In genomic region chr4:115827888-115828571, GRCm38 (mm10) we compare ENCODE assay signal across 8 mouse cellular contexts. TPM values are rescaled to one million over a fixed set of nuclear protein-coding genes. Genes with fewer than 3 reads are reported as not detected.
DNase-seq lines count a peak whose midpoint lies in the region; ATAC-seq and TF ChIP-seq lines count a peak whose summit lies in the region.

TSS of gene Mob3c (plus strand) at chr4:115828092.

- DNase-seq in MEL (ENCODE audit: low read depth, low spot score) = peak; percentile 90
- DNase-seq in cerebellum, adult 11 months = peak; percentile 53
- peak; percentile 81 to 83 for DNase-seq in heart, postnatal 10 days
- DNase-seq in kidney, postnatal 4 days = peak; percentile 84 to 91
- DNase-seq in lung, postnatal 14 days = peak; percentile 84
- DNase-seq in ovary, postnatal 36 days (ENCODE audit: low spot score) = peak; percentile 80
- peak; percentile 72 for DNase-seq in thymus, postnatal 14 days

- H3K9ac ChIP-seq in MEL (ENCODE audit: control insufficient read depth, low read depth, low read length, poor library complexity, severe bottlenecking) = peak within 1 kb of the TSS; percentile 88
- peak within 1 kb of the TSS; percentile 81 for H3K9ac ChIP-seq in forebrain, embryonic 13.5 days

- intact Hi-C loops in heart, postnatal 10 days (cut with DNase I) = loop anchor here (2.0 to 5.0 kb wide), 2 partner anchors 17 to 91 kb away; partner anchors contain the start of gene Efcab14

- H3K4me2 ChIP-seq in forebrain, embryonic 13.5 days = peak within 1 kb of the TSS; percentile 85

- peak within 1 kb of the TSS; percentile 86 for H3K27ac ChIP-seq in MEL (ENCODE audit: control insufficient read depth, low read depth, low read length)
- peak within 1 kb of the TSS; percentile 41; the same call in 1 of the 2 replicates for H3K27ac ChIP-seq in forebrain, embryonic 13.5 days

- H3K4me1 ChIP-seq in MEL (ENCODE audit: control insufficient read depth in 1 of 2, insufficient read depth in 2 of 2, low read length in 2 of 2) = peaks cover 31 to 46% of the 10 kb centered on the region in 2 experiments
- H3K4me1 ChIP-seq in forebrain, embryonic 13.5 days = peaks cover 7% of the 10 kb centered on the region; the same call in 1 of the 2 replicates

- peaks cover 4% of the 10 kb centered on the region for H3K79me2 ChIP-seq in MEL (ENCODE audit: control insufficient read depth, insufficient read depth, low read length, poor library complexity)

- peak; percentile 89 for ATAC-seq in forebrain, embryonic 13.5 days

- H3K9me3 ChIP-seq in MEL (replicated peaks; ENCODE audit: insufficient read depth, low read length) = no peaks in the 10 kb centered on the region
- H3K9me3 ChIP-seq in forebrain, embryonic 13.5 days (replicated peaks) = no peaks in the 10 kb centered on the region

- under 1% methylated on average over 51 of the region's 57 CpGs for WGBS in forebrain, embryonic 13.5 days

- TF ChIP-seq POLR2A in MEL (IDR thresholded peaks at IDR 0.05; ENCODE audit: control insufficient read depth in 1 of 2, insufficient read depth in 1 of 2, low read depth in 1 of 2, low read length in 2 of 2, poor library complexity in 1 of 2) = peak; percentile 65 to 70; a peak in 3 of 4 replicates

- no peak for TF ChIP-seq CTCF in MEL (IDR thresholded peaks at IDR 0.05 in 2 of 3, conservative IDR thresholded peaks at IDR 0.05 in 1 of 3; ENCODE audit: control insufficient read depth in 1 of 3, insufficient read depth in 1 of 3, low read depth in 2 of 3, low read length in 3 of 3, poor library complexity in 1 of 3, severe bottlenecking in 1 of 3)

- peak within 1 kb of the TSS; percentile 91 to 99 for H3K4me3 ChIP-seq in MEL (ENCODE audit: control insufficient read depth in 1 of 2, insufficient read depth in 1 of 2, low read depth in 2 of 2, low read length in 2 of 2)
- peak within 1 kb of the TSS; percentile 78 for H3K4me3 ChIP-seq in forebrain, embryonic 13.5 days

- no peak for TF ChIP-seq EP300 in MEL (IDR thresholded peaks at IDR 0.05; ENCODE audit: low read depth in 1 of 2, low read length in 2 of 2)

- H3K36me3 ChIP-seq in MEL (ENCODE audit: control insufficient read depth in 1 of 2, insufficient read depth in 2 of 2, low read length in 2 of 2) = peaks cover 2 to 36% of the 10 kb centered on the region in 2 experiments; a peak in 3 of 4 replicates
- no peaks in the 10 kb centered on the region; the same call in 1 of the 2 replicates for H3K36me3 ChIP-seq in forebrain, embryonic 13.5 days (ENCODE audit: poor library complexity, severe bottlenecking)

- no peak for TF ChIP-seq RAD21 in MEL (IDR thresholded peaks at IDR 0.05; ENCODE audit: low read depth, low read length)

- no peaks in the 10 kb centered on the region for H3K27me3 ChIP-seq in MEL (ENCODE audit: control insufficient read depth in 1 of 2, insufficient read depth in 2 of 2, low read length in 2 of 2)
- peaks cover 14% of the 10 kb centered on the region; the same call in 1 of the 2 replicates for H3K27me3 ChIP-seq in forebrain, embryonic 13.5 days

TF ChIP-seq in MEL, 35 proteins besides CTCF, POLR2A, EP300 and RAD21:
- TF ChIP-seq CHD2 (IDR thresholded peaks at IDR 0.05; ENCODE audit: low read length) = peak; percentile 19; the same call in 1 of the 2 replicates
- no peak; the same call in 1 of the 2 replicates for TF ChIP-seq KAT2A (conservative IDR thresholded peaks at IDR 0.05; ENCODE audit: low read depth, low read length)
- peak; percentile 3; the same call in 1 of the 2 replicates for TF ChIP-seq TBP (IDR thresholded peaks at IDR 0.05; ENCODE audit: low read depth, low read length)
- TF ChIP-seq JUND (IDR thresholded peaks at IDR 0.05; ENCODE audit: low read depth, low read length) = no peak
- peak; percentile 12; the same call in 1 of the 2 replicates for TF ChIP-seq ZMIZ1 (IDR thresholded peaks at IDR 0.05; ENCODE audit: low read depth, low read length)
- no peak; the same call in 1 of the 2 replicates for TF ChIP-seq MYC (IDR thresholded peaks at IDR 0.05; ENCODE audit: low read depth, low read length)
- TF ChIP-seq POLR2AphosphoS2 (IDR thresholded peaks at IDR 0.05; ENCODE audit: low read length) = no peak; the same call in 1 of the 2 replicates
- no peak for TF ChIP-seq ZC3H11A (IDR thresholded peaks at IDR 0.05; ENCODE audit: low read depth, low read length)
- TF ChIP-seq BHLHE40 (IDR thresholded peaks at IDR 0.05; ENCODE audit: borderline replicate concordance, low read depth, low read length) = no peak
- no peak for TF ChIP-seq MAFK (IDR thresholded peaks at IDR 0.05; ENCODE audit: borderline replicate concordance, low read depth, low read length)
- TF ChIP-seq NRF1 (IDR thresholded peaks at IDR 0.05; ENCODE audit: insufficient read depth, low read depth, low read length, poor library complexity, severe bottlenecking) = no peak
- TF ChIP-seq GABPA (IDR thresholded peaks at IDR 0.05; ENCODE audit: low read depth, low read length) = no peak
- peak; percentile 83 for TF ChIP-seq MXI1 (IDR thresholded peaks at IDR 0.05; ENCODE audit: low read depth, low read length)
- TF ChIP-seq MAX (IDR thresholded peaks at IDR 0.05; ENCODE audit: low read length) = peak; percentile 42; the same call in 1 of the 2 replicates
- no peak for TF ChIP-seq CHD1 (IDR thresholded peaks at IDR 0.05; ENCODE audit: low read depth, low read length)
- TF ChIP-seq SIN3A (IDR thresholded peaks at IDR 0.05; ENCODE audit: low read length) = peak; percentile 97
- TF ChIP-seq USF1 (IDR thresholded peaks at IDR 0.05; ENCODE audit: low read depth, low read length) = 0 out of 2 replicates have a peak, but pooled peaks have one; percentile 4
- TF ChIP-seq MAZ (IDR thresholded peaks at IDR 0.05; ENCODE audit: low read depth, low read length) = no peak; the same call in 1 of the 2 replicates
- peak; percentile 44; the same call in 1 of the 2 replicates for TF ChIP-seq NELFE (IDR thresholded peaks at IDR 0.05; ENCODE audit: low read depth, low read length)
- TF ChIP-seq E2F4 (IDR thresholded peaks at IDR 0.05; ENCODE audit: borderline replicate concordance, low read depth, low read length) = no peak
- TF ChIP-seq RCOR1 (IDR thresholded peaks at IDR 0.05; ENCODE audit: low read depth, low read length) = no peak
- TF ChIP-seq SMC3 (IDR thresholded peaks at IDR 0.05; ENCODE audit: low read depth, low read length) = no peak
- TF ChIP-seq ETS1 (IDR thresholded peaks at IDR 0.05; ENCODE audit: low read depth, low read length) = peak; percentile 88
- no peak for TF ChIP-seq MYB (IDR thresholded peaks at IDR 0.05; ENCODE audit: low read depth, low read length)
- TF ChIP-seq UBTF (IDR thresholded peaks at IDR 0.05; ENCODE audit: borderline replicate concordance, insufficient read depth, low read depth, low read length) = no peak
- no peak for TF ChIP-seq TAL1 (IDR thresholded peaks at IDR 0.05; ENCODE audit: low read length)
- no peak for TF ChIP-seq ZNF384 (IDR thresholded peaks at IDR 0.05; ENCODE audit: low read depth, low read length)
- no peak for TF ChIP-seq USF2 (IDR thresholded peaks at IDR 0.05; ENCODE audit: borderline replicate concordance in 1 of 2, insufficient read depth in 1 of 2, low read depth in 1 of 2, low read length in 2 of 2)
- TF ChIP-seq ZKSCAN1 (IDR thresholded peaks at IDR 0.05; ENCODE audit: low read depth, low read length) = no peak
- 0 out of 2 replicates have a peak, but pooled peaks have one; percentile 35 for TF ChIP-seq ELF1 (IDR thresholded peaks at IDR 0.05; ENCODE audit: low read depth, low read length)
- TF ChIP-seq MEF2A (IDR thresholded peaks at IDR 0.05; ENCODE audit: extremely low read depth, insufficient replicate concordance, low read depth, low read length, poor library complexity, severe bottlenecking) = no peak
- peak; percentile 75 for TF ChIP-seq HCFC1 (IDR thresholded peaks at IDR 0.05; ENCODE audit: low read depth, low read length)
- peak; percentile 22; the same call in 1 of the 2 replicates for TF ChIP-seq TCF12 (IDR thresholded peaks at IDR 0.05; ENCODE audit: low read depth, low read length)
- no peak for TF ChIP-seq POLR2AphosphoS5 (IDR thresholded peaks at IDR 0.05; ENCODE audit: borderline replicate concordance, low read depth, low read length)
- no peak for TF ChIP-seq GATA1 (IDR thresholded peaks at IDR 0.05; ENCODE audit: low read depth, low read length)

RNA-seq across cellular contexts. Expression of gene Mob3c, which starts in this region (rescaled TPM):
- 11.2 and 17.7 TPM in 2 replicates for total RNA-seq in MEL (2012; rRNA removed)
- polyA plus RNA-seq in MEL (2012; ENCODE audit: insufficient read depth in 1 of 2, insufficient read length in 2 of 2, low read depth in 1 of 2, low replicate concordance in 2 of 2, missing spikeins in 1 of 2) = 1 to 10 TPM in 1 of 2 experiments, not detected in 1; 9.5 TPM
- polyA plus RNA-seq in forebrain, embryonic 13.5 days (2015; fragmentation: Nextera tagmentation; extraction: Ambion mirVana) = 3.8 and 4.9 TPM in 2 replicates
- total RNA-seq in heart, postnatal 10 days (2021) = 1 to 10 TPM; 6.1 to 7.0 TPM

Comparison
In these comparisons a context has a peak if more than half of its experiments do, and no peak if none do; other contexts are left out.
1. Peak in every context shown above with its lines: DNase-seq, ATAC-seq, H3K4me3 ChIP-seq and H3K27ac ChIP-seq.